Mouse (Mus musculus) brain, embryonic 18.5 days (tissue): ENCODE measurements around the gene Vsig2.

Experiments
- DNase-seq: peaks from one replicate; pipeline ENCODE4 v3.0.0-alpha.2; 2012; ENCODE audit warnings: low read depth, low spot score

Gene Vsig2

GRCm38 (mm10) chr9:37560617-37561016, 21.6 kb downstream of the Vsig2 start:
- no peak for DNase-seq

GRCm38 (mm10) chr9:37563805-37564204, 24.8 kb downstream of the Vsig2 start:
- no peak for DNase-seq

- no peak for DNase-seq
These were observed 28.0 kb downstream of the Vsig2 start for GRCm38 (mm10) chr9:37567019-37567418.

- no peak for DNase-seq
These were observed 28.4 kb downstream of the Vsig2 start for GRCm38 (mm10) chr9:37567454-37567853.

GRCm38 (mm10) chr9:37567892-37568604, 29.0 kb downstream of the Vsig2 start:
- no peak for DNase-seq

GRCm38 (mm10) chr9:37568605-37569214, 29.7 kb downstream of the Vsig2 start:
- no peak for DNase-seq

GRCm38 (mm10) chr9:37569231-37569835, 30.3 kb downstream of the Vsig2 start:
- DNase-seq: no peak

GRCm38 (mm10) chr9:37572204-37572876, 33.3 kb downstream of the Vsig2 start:
- no peak for DNase-seq

GRCm38 (mm10) chr9:37576436-37576930, 37.4 kb downstream of the Vsig2 start:
- DNase-seq: no peak

- no peak for DNase-seq
These were observed 44.5 kb downstream of the Vsig2 start for GRCm38 (mm10) chr9:37583594-37583993.

GRCm38 (mm10) chr9:37586718-37587117, 47.7 kb downstream of the Vsig2 start:
- no peak for DNase-seq

GRCm38 (mm10) chr9:37590381-37590780, 51.3 kb downstream of the Vsig2 start:
- DNase-seq: no peak

- DNase-seq: no peak
These were observed 53.0 kb downstream of the Vsig2 start for GRCm38 (mm10) chr9:37592025-37592424.

- no peak for DNase-seq
These were observed 53.6 kb downstream of the Vsig2 start for GRCm38 (mm10) chr9:37592633-37593032.

GRCm38 (mm10) chr9:37593690-37594089, 54.6 kb downstream of the Vsig2 start:
- no peak for DNase-seq
